Mouse (Mus musculus) layer of hippocampus, adult 11-12 months (tissue): ENCODE measurements at regions not wholly inside any gene's neighbourhood (a gene's known extent, or its start where the extent isn't known, plus 50 kb on each side); places are given as distances from the start of the nearest gene placed in this dataset.
"Not testable (repeated sequence)": the region's sequence is repeated elsewhere in the genome, so short reads cannot be mapped to it uniquely, and the experiment has no call there.

Source experiments
- DNase-seq: peaks from one replicate; pipeline ENCODE4 v3.0.0; 2022; ENCODE audit warnings: low spot score

DNA sequence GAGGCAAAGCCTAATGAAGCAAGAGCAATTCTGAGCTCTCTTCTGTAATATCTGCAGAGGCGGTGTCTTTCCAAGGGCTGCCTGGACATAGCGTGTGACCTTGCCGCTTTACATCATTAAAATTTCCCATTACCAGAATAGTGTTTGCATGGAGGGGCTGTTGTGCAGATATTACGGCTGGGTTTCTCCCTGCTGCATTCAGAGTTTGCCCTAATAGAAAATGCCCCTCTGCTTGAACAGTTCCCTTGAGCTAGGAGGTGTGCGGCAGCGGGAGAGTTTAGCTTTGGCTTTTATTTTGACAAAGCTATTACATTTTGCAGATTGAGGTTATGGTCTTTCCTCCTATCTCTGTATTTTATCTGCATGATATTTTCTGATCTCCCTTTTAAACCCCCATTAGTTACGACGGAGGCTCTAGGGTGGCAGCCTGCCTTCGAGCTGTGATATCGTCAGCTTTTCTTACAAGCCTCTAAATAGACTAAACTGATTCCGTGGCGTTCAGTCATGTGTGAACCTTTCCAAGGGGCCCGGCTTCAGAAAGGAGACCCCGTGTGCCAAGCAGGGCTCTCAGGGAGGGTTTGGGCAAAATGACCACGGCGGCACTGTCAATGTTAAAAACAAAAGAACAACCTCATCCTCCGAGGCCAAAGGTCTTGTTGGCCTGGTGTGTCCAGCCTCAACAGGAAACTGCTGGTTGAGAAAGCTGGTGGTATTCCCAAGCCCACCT lies 182.2 kb upstream of the Pmfbp1 start:
- no peak for DNase-seq

GRCm38 (mm10) chr8:109312731-109313130 lies 181.1 kb upstream of the Pmfbp1 start:
- no peak for DNase-seq

- DNase-seq, result no peak
Observed at GRCm38 (mm10) chr8:109320955-109321354, 172.9 kb upstream of the Pmfbp1 start.

- DNase-seq, result no peak
Observed at GRCm38 (mm10) chr8:109323351-109323750, 170.5 kb upstream of the Pmfbp1 start.

DNA sequence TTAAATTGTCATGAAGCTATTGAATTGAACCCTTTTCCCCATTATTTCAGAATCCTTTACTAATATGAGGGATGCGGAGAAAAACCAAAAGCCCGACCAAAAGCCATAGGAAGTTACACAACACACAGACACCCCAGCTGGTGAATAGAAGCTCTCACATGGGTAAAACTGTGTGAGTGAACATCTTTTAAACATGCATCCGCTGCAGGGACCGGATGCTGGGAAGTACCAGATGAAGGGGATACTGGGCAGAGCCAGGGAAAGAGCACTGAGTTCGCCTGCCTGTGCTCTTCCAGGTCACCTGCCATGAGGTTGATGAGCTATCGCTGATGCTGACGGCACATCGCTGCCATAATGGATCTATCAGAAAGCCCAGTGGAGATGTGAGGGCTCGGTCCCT lies 169.6 kb upstream of the Pmfbp1 start:
- no peak for DNase-seq

GRCm38 (mm10) chr8:109336203-109336602 lies 157.6 kb upstream of the Pmfbp1 start:
- no peak for DNase-seq

DNA sequence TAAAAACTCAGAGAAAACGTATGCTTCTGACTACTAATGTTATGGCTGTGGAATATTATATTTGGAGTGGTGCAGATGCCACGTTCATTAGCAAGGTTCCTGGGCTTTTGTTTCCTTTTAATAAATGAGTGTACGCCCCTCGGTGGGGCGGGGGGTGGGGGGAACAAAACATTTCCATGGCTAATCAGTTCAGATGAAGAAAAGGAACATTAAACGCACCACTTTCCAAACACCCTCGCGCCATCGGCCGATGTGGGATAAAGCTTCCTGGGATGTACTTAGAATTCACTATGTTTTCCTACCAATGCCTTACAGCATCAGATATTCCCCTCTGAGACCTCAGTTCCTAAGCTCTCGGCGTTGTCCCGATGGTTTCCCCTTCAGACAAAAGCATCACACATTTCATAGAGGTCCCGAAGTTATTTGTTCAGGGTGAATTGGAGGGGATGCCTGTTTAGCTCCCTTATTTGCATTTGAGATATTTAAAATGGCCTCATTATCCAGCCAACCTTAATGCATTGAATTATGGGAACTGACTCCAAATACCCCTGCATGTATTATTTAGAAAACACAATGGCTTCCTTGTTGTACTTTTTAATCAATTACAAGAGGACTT lies 155.5 kb upstream of the Pmfbp1 start:
- no peak for DNase-seq

DNA sequence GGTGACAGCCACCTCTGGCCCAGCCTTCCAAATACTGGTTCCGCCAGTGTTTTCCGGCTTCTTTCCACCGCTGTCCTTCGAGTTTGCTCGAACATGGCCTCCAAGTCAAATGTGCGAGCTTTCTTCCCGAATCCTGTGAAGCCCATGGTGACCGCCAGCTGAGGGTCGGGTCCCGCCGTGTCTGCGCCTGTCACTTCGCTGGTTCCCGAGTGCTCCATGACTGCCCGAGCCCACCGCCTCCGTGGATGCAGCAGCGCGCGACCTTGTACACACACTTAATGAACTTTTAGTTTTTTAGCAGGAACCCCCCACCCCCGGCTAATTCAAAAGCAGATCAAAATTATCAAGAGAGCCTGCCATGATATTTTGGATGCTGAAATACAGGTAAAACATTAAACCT lies 153.2 kb upstream of the Pmfbp1 start:
- not testable (repeated sequence) for DNase-seq

- DNase-seq, result no peak
Observed at GRCm38 (mm10) chr8:109355168-109355567, 138.7 kb upstream of the Pmfbp1 start.

GRCm38 (mm10) chr8:109359396-109360051 lies 134.3 kb upstream of the Pmfbp1 start:
- DNase-seq, result no peak

DNA sequence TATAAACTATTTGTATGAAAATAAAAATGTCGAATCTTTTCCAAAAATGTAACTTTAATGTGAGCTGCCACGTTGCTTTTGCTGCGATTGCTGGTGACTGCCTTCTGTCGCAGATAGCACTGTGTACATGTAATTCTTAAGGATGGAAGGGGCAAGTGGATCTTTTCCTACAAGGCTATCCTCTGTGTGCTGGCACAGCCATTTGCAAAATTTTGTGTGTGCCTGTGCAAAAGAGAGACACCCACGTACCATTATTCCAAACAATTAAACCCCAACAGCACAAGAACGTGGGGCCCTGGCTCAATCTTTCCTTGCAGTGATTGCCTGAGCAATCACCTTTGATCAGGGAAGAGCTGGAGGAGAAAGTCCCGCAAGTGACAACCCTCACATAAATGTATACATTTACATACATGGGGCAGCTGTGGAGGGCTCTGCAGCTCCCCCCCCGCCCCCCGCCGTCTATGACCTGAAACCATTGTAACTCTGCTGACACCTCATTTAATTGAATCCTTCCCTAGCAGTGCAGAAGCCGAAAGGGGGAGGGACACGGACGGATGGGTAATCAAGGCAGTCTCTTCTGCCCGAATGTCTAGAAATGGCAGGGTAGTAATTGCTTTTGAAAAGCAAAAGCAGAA lies 133.6 kb upstream of the Pmfbp1 start:
- DNase-seq, result no peak

- peak; percentile 21 for DNase-seq
Observed at GRCm38 (mm10) chr8:109360904-109361303, 132.9 kb upstream of the Pmfbp1 start.

DNA sequence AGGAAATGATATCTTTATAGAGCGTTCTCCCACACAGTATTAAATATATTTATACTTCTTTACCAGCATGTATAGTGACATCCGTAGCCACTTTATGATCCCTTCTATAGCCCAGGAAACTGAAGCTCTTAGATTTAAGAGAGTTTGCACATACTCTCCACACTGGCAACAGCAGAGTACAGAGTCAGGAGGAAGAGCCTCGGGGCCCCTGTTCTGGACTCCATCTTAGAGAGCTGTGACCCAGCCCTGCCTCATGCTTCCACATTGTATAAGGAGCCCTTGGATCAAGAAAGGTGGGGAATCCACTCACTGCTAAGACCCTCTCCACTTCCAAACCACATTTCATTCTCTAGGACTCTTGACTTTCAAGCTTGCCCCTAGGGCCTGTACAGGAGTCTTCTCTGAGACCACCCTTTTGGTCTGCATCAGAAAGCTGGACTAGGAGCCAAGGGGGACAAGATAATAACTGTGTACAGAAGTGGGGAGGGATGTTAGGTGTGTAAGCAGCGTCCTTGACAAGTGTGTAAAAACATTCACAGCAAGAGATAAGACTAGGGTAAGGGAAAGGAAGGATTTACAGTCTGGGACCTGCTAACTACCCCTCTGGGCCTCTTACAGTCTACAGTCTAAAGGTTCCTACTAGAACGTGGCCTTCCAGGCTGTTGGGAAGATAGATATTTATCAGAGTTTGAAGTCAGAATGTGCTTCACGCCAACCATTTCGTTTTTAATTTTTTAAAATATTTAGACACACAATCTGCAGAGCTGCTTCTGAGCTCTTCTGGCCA lies 132.1 kb upstream of the Pmfbp1 start:
- no peak for DNase-seq

DNA sequence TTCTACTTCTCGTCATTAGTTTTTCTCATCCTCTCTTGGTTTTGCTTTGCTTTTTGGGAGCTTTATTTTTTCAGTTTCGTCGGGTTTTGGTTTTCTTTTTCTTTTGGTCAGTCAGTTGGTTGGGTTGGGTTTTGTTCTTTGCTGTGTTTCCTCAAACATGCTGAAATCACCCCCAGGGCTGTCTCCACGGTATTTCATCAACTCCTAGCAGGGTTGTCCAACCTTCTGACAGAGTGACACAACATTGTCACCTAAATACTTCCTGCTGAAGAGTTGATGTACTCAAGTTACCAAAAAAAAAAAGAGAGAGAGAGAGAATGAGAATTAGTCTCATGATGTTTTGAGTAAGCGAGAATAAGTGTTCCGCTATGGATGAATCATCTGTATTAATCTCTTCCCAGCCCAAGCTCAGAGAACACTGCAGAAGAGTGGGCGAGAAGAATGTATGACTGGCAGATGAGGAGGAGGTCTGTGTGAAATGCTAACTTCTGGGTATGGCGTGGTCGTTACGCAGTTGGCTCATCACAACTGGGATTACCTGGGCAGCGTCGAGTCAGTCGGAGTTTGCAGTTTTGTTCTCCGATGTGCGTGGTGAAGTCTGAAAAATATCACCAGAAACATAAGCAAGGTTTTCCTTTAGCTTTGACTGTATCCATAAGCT lies 130.5 kb upstream of the Pmfbp1 start:
- no peak for DNase-seq

GRCm38 (mm10) chr8:109373977-109374376 lies 119.8 kb upstream of the Pmfbp1 start:
- DNase-seq, result no peak

- no peak for DNase-seq
Observed at GRCm38 (mm10) chr8:109384881-109385280, 108.9 kb upstream of the Pmfbp1 start.

- DNase-seq, result no peak
Observed at GRCm38 (mm10) chr8:109395133-109395855, 98.5 kb upstream of the Pmfbp1 start.

DNA sequence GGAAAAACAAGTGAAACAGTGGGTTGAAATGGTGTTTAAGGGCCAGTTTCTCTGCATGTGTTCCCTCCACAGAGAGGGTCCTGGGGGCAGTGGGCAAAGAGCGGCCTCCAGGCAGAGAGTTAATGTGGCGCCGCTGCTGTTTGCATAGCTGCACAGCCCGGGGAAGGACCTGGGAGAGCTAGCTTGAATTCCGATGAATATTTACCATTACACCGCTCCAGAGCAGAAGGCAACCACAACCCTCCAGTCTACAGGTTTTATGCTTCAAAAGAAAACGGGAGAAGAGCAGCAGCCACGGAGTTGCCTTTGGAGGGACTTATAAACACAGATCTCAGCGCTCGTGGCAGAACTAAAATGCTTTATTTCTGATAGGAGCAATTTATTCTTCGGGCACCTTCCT lies 94.2 kb upstream of the Pmfbp1 start:
- no peak for DNase-seq

DNA sequence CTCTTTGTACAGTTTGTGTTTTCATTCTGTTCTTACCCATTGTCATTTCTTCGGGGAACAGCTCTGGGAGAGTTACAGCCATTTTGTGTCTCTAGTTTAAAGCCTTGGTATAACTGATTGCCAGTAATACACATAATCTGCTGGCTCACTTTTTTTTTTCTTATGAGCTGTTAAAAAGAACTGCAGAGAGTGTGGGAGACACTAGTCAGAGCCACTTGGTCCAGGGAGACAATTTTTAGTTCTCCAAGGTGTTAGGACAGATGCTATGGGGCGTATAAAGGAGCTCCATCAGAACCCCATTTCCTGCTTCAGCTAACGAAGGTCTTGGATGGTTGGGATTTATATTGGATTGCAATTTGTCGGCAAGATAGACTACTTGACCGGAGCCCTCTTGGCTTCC lies 93.6 kb upstream of the Pmfbp1 start:
- DNase-seq, result no peak

DNA sequence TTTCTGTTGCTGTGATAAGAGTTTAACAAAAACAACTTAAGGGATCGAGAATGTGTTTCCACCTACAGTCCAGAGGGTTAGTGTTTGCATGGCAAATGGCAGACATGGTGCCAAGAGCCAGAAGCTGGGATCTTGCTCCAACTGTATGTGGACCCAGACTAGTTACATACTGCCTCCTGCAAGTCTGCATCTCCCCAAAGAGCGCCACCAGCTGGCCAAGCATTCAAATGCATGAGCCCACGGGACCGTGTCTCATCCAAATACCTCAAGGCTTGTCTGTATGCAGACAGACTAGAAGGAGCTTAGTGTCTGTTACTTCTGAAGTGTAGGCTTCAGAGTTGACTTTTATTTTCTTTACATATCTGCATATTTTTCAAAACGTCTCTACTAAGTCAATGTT lies 85.9 kb upstream of the Pmfbp1 start:
- no peak for DNase-seq

DNA sequence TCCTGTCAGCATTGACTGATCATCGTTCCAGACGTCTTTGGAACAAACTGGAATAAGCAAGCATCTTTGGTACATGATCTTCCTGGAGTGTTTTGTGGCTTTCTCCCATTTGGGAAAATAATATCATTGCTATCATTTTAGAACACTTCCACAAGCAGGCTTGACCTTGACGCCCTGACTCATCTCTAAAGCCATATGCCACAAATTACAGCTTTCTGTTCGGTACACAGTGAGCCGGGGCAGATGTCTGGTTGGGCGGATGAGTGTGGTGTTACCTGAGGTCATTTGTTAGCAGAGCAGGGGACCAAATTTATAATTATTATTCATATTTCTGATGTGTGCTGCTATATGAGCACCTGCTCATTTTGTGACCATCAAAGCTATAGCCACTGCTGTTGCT lies 83.3 kb upstream of the Pmfbp1 start:
- no peak for DNase-seq
